Mouse (Mus musculus): Measurements from ENCODE around the gene Atf1.
"Not testable (repeated sequence)": the region's sequence is repeated elsewhere in the genome, so short reads cannot be mapped to it uniquely, and the experiment has no call there.

DNA sequence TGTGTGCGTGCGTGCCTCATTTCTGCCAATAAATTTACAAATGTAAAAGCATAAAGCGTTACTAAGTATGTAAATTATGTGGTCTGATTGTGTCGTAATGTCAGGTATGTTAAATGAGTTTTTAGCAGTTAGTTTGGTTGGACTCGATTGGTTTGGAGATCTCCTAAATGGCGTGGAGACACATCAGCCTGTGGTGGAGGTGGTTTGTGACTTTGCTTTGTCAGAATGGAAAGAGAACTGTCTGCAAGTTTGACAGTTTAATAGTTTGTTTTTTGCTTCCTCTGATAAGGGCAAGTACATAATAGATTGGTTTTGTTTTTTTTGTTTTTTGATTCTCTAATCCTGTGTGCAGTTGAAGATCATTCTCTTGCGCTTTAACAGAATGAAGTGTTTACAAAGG lies 32.7 kb downstream of the Atf1 start:
- not testable (repeated sequence) for TF ChIP-seq POLR2A, CTCF (IDR thresholded peaks at IDR 0.05; ENCODE audit: extremely low read depth, insufficient read depth, low read length)
